Mouse (Mus musculus): ENCODE results near the gene Vipas39. TPM values are rescaled to one million over a fixed set of nuclear protein-coding genes. Genes with fewer than 3 reads are reported as not detected.

Vipas39 gene
- polyA plus RNA-seq, 1 experiment from 2014 or later = 62.0 TPM

Small RNA genes lying within 50 kb of the gene (microRNA-seq; reads per million reads assigned to microRNA genes)
- gene Gm47293 = not detected

Other genes with a start within 250 kb of the Vipas39 start
- 2.7 and 2.8 TPM in 2 replicates for gene Tmem63c, start 244.9 kb downstream of the Vipas39 start, polyA plus RNA-seq (2016; fragmentation: Nextera tagmentation; extraction: Ambion mirVana)
- gene Ngb, start 163.7 kb downstream of the Vipas39 start, polyA plus RNA-seq (2016; fragmentation: Nextera tagmentation; extraction: Ambion mirVana) = 0.49 and 0.60 TPM in 2 replicates
- 24.6 and 29.7 TPM in 2 replicates for gene Gstz1, start 119.1 kb downstream of the Vipas39 start, polyA plus RNA-seq (2016; fragmentation: Nextera tagmentation; extraction: Ambion mirVana)
- 12.5 and 13.2 TPM in 2 replicates for gene Pomt2, start 118.3 kb downstream of the Vipas39 start, polyA plus RNA-seq (2016; fragmentation: Nextera tagmentation; extraction: Ambion mirVana)
- 1.8 and 2.4 TPM in 2 replicates for gene Samd15, start 66.5 kb downstream of the Vipas39 start, polyA plus RNA-seq (2016; fragmentation: Nextera tagmentation; extraction: Ambion mirVana)
- gene Tmed8, start 65.8 kb downstream of the Vipas39 start, polyA plus RNA-seq (2016; fragmentation: Nextera tagmentation; extraction: Ambion mirVana) = 4.4 and 4.9 TPM in 2 replicates
- 1.6 and 1.9 TPM in 2 replicates for gene Noxred1, start 27.5 kb downstream of the Vipas39 start, polyA plus RNA-seq (2016; fragmentation: Nextera tagmentation; extraction: Ambion mirVana)
- 196 and 197 TPM in 2 replicates for gene Ahsa1, start 223 bp upstream of the Vipas39 start, polyA plus RNA-seq (2016; fragmentation: Nextera tagmentation; extraction: Ambion mirVana)
- 0.32 and 0.54 TPM in 2 replicates for gene Ism2, start 33.4 kb upstream of the Vipas39 start, polyA plus RNA-seq (2016; fragmentation: Nextera tagmentation; extraction: Ambion mirVana)
- 65.0 and 66.3 TPM in 2 replicates for gene Sptlc2, start 122.1 kb upstream of the Vipas39 start, polyA plus RNA-seq (2016; fragmentation: Nextera tagmentation; extraction: Ambion mirVana)
- 243 and 264 TPM in 2 replicates for gene Slirp, start 177.6 kb upstream of the Vipas39 start, polyA plus RNA-seq (2016; fragmentation: Nextera tagmentation; extraction: Ambion mirVana)
- gene Alkbh1, start 177.8 kb upstream of the Vipas39 start, polyA plus RNA-seq (2016; fragmentation: Nextera tagmentation; extraction: Ambion mirVana) = 53.2 and 60.3 TPM in 2 replicates
- 133 and 137 TPM in 2 replicates for gene Snw1, start 206.0 kb upstream of the Vipas39 start, polyA plus RNA-seq (2016; fragmentation: Nextera tagmentation; extraction: Ambion mirVana)
- gene Gm5788, start 228.5 kb upstream of the Vipas39 start, polyA plus RNA-seq (2016; fragmentation: Nextera tagmentation; extraction: Ambion mirVana) = not detected in 2 replicates
- not detected in 2 replicates for gene Gm8300, start 248.1 kb upstream of the Vipas39 start, polyA plus RNA-seq (2016; fragmentation: Nextera tagmentation; extraction: Ambion mirVana)